Mouse (Mus musculus) cerebellum, adult 11 months (tissue): ENCODE measurements around the gene Cs.
A peak's percentile ranks its signal among the peaks of the same experiment; 100 is the strongest.

ENCODE experiments used
- DNase-seq: peaks from one replicate; pipeline ENCODE4 v3.0.0; 2022

Gene Cs

GRCm38 (mm10) chr10:128410560-128410845, 73.0 kb downstream of the Cs start:
- no peak for DNase-seq

GRCm38 (mm10) chr10:128411211-128412054, 73.9 kb downstream of the Cs start, which contains the start of the genes Nabp2 and Rnf41:
Gene Nabp2, minus strand, starts transcription at chr10:128411492.
Gene Rnf41, plus strand, starts transcription at chr10:128411657.
- peak; percentile 92 for DNase-seq

GRCm38 (mm10) chr10:128412055-128412381, 74.5 kb downstream of the Cs start:
- DNase-seq: peak; percentile 54
